Mouse (Mus musculus) stomach, embryonic 15.5 days (tissue): ENCODE measurements around the gene Gale. TPM values are rescaled to one million over a fixed set of nuclear protein-coding genes. Genes with fewer than 3 reads are reported as not detected.

Source experiments
- ATAC-seq: fragments of 200-750 bp; cut with Nextera tagmentation; 2 replicates; pipeline ENCODE4 v1.8.0; 2017; ENCODE audit warnings: low read depth, moderate number of reproducible peaks, moderate TSS enrichment; ENCODE audit not compliant: insufficient read depth, low FRiP score
- H3K27ac ChIP-seq: fragments of 300-500 bp; sonication (generic); 2 replicates; pipeline ENCODE4 v1.5.1; 2015; ENCODE audit warnings: mild to moderate bottlenecking, inconsistent platforms
- H3K27me3 ChIP-seq: fragments of 300-500 bp; sonication (generic); replicated peaks from 2 replicates; pipeline ENCODE4 v1.6.1; 2015; ENCODE audit warnings: inconsistent platforms
- H3K36me3 ChIP-seq: fragments of 300-500 bp; sonication (generic); 2 replicates; pipeline ENCODE4 v1.6.1; 2015; ENCODE audit warnings: inconsistent platforms
- H3K4me1 ChIP-seq: fragments of 300-500 bp; sonication (generic); 2 replicates; pipeline ENCODE4 v1.6.1; 2015; ENCODE audit warnings: inconsistent platforms
- H3K4me2 ChIP-seq: fragments of 300-500 bp; sonication (generic); 2 replicates; pipeline ENCODE4 v1.6.1; 2015; ENCODE audit warnings: mild to moderate bottlenecking, inconsistent platforms
- H3K4me3 ChIP-seq: fragments of 300-500 bp; sonication (generic); replicated peaks from 2 replicates; pipeline ENCODE4 v1.5.1; 2015; ENCODE audit warnings: inconsistent platforms
- H3K9ac ChIP-seq: fragments of 300-500 bp; sonication (generic); 2 replicates; pipeline ENCODE4 v1.6.1; 2015; ENCODE audit warnings: inconsistent platforms
- H3K9me3 ChIP-seq: fragments of 300-500 bp; sonication (generic); 2 replicates; pipeline ENCODE4 v1.6.1; 2016; ENCODE audit warnings: inconsistent platforms
- WGBS: fragments of 180-500 bp; shearing (Covaris S2); methylation state at CpG from one replicate; pipeline ENCODE4 v1.1.7; 2015; 5-methylcytosine and 5-hydroxymethylcytosine counted together
- polyA plus RNA-seq: library from polyadenylated mRNA; unstranded; fragments of >200 nt; fragmentation: Nextera tagmentation; extraction: Ambion mirVana; gene quantifications from 2 replicates; pipeline ENCODE4 v1.2.1, GENCODE M21; 2015

Gale gene
- polyA plus RNA-seq, 1 experiment from 2014 or later, result 90.9 TPM

- H3K27ac ChIP-seq, result no peak overlapping the region
- peaks cover 19% of the 10 kb centered on the region for H3K36me3 ChIP-seq
- ATAC-seq, result no peak
- peaks cover 15% of the 10 kb centered on the region for H3K4me1 ChIP-seq
- H3K9me3 ChIP-seq, result no peaks in the 10 kb centered on the region
- no peak overlapping the region for H3K4me3 ChIP-seq
- H3K9ac ChIP-seq, result no peak overlapping the region
- H3K27me3 ChIP-seq, result no peaks in the 10 kb centered on the region
- WGBS, result 86% methylated on average over 5 of the region's 5 CpGs
- no peak overlapping the region for H3K4me2 ChIP-seq
Observed at GRCm38 (mm10) chr4:135961709-135962108, 1.8 kb upstream of the Gale start.

GRCm38 (mm10) chr4:135962198-135962597 lies 1.3 kb upstream of the Gale start:
- peaks cover 15% of the 10 kb centered on the region for H3K4me1 ChIP-seq
- H3K9ac ChIP-seq, result no peak overlapping the region
- H3K27me3 ChIP-seq, result no peaks in the 10 kb centered on the region
- WGBS, result 87% methylated on average over 7 of the region's 7 CpGs
- H3K27ac ChIP-seq, result no peak overlapping the region
- no peak overlapping the region for H3K4me2 ChIP-seq
- H3K9me3 ChIP-seq, result no peaks in the 10 kb centered on the region
- peaks cover 23% of the 10 kb centered on the region for H3K36me3 ChIP-seq
- no peak for ATAC-seq
- H3K4me3 ChIP-seq, result no peak overlapping the region

DNA sequence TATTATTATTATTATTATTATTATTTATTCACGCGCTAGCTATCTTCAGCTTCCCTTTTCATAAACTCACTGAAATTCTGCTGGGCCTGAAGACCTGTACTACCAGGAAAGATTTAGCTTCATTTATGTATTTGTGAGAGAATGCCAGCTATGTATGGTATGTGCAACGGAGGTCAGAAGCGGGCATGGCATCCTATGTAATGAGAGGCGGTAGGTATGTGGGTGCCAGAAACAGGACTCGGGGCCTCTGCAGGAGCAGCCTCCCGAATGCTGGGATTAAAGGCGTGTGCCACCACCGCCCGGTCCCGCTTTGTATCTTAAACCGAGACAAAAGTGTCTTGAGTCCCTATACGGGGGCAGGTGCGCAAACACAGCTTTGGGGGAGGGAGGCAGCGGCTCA lies 581 bp upstream of the Gale start:
- H3K9ac ChIP-seq, result peak overlapping the region; percentile 78
- H3K4me3 ChIP-seq, result peak overlapping the region; percentile 75
- H3K9me3 ChIP-seq, result no peaks in the 10 kb centered on the region
- peaks cover 15% of the 10 kb centered on the region for H3K4me1 ChIP-seq
- H3K27ac ChIP-seq, result peak overlapping the region; percentile 91
- WGBS, result 6% methylated on average over 15 of the region's 15 CpGs
- peak overlapping the region; percentile 90 for H3K4me2 ChIP-seq
- no peak for ATAC-seq
- H3K36me3 ChIP-seq, result peaks cover 30% of the 10 kb centered on the region
- H3K27me3 ChIP-seq, result no peaks in the 10 kb centered on the region

DNA sequence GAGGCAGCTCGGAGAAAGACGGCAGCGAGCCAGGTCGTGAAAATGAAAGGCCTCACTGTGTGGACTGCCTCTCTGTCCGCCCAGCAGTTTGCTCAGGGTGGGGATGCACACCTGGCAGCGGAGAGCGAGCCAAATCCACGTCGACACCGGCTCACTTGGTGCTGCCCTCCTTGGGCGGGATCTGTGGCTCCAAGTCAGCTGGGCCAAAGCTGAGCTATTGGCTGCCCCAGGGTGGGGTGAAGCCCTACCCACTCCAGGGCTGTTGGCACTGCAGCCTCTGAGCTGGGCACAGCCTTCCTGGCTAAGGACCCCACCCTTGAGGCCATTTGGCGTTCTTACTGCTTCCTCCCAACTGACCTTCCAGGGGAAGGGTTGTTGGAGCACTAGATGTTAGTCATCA lies 899 bp downstream of the Gale start:
- ATAC-seq, result peak; percentile 74
- peak overlapping the region; percentile 90 for H3K4me2 ChIP-seq
- peak overlapping the region; percentile 89 for H3K27ac ChIP-seq
- peaks cover 15% of the 10 kb centered on the region for H3K4me1 ChIP-seq
- WGBS, result under 1% methylated on average over 12 of the region's 12 CpGs
- H3K9me3 ChIP-seq, result no peaks in the 10 kb centered on the region
- peak overlapping the region; percentile 90; the same call in 1 of the 2 replicates for H3K9ac ChIP-seq
- peaks cover 40% of the 10 kb centered on the region for H3K36me3 ChIP-seq
- H3K27me3 ChIP-seq, result no peaks in the 10 kb centered on the region
- peak overlapping the region; percentile 75 for H3K4me3 ChIP-seq

DNA sequence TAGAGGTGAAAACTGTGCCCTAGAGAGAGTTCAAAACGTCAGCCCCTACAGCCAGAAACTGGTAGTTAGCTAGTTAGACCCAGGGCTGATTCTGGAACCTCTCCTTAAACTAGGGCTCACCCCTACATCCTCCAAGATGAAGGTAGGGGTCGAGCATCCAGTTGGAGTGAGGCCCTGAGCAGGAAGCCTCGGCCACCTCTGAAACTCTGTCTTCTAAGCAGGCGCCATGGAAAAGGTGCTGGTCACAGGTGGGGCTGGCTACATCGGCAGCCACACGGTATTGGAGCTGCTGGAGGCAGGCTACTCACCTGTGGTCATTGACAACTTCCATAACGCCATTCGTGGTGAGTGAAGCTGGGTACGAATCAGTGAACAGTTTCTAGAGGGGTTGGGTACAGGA lies 1.6 kb downstream of the Gale start:
- Histone ChIP-seq H3K4me3 (no peak overlapping the region), H3K9me3 (no peaks in the 10 kb centered on the region), H3K4me2 (peak overlapping the region; percentile 90; the same call in 1 of the 2 replicates), H3K9ac (no peak overlapping the region), H3K4me1 (peaks cover 15% of the 10 kb centered on the region), H3K27ac (peak overlapping the region; percentile 89), H3K36me3 (peaks cover 43% of the 10 kb centered on the region), H3K27me3 (no peaks in the 10 kb centered on the region)
- ATAC-seq, result no peak
- WGBS, result 75% methylated on average over 9 of the region's 9 CpGs

GRCm38 (mm10) chr4:135966283-135966682 lies 2.8 kb downstream of the Gale start:
- no peak overlapping the region for H3K4me2 ChIP-seq
- peaks cover 48% of the 10 kb centered on the region for H3K36me3 ChIP-seq
- H3K27me3 ChIP-seq, result no peaks in the 10 kb centered on the region
- H3K4me1 ChIP-seq, result peaks cover 21% of the 10 kb centered on the region
- H3K4me3 ChIP-seq, result no peak overlapping the region
- no peak for ATAC-seq
- H3K9ac ChIP-seq, result no peak overlapping the region
- no peaks in the 10 kb centered on the region for H3K9me3 ChIP-seq
- 93% methylated on average over 16 of the region's 16 CpGs for WGBS
- H3K27ac ChIP-seq, result no peak overlapping the region

DNA sequence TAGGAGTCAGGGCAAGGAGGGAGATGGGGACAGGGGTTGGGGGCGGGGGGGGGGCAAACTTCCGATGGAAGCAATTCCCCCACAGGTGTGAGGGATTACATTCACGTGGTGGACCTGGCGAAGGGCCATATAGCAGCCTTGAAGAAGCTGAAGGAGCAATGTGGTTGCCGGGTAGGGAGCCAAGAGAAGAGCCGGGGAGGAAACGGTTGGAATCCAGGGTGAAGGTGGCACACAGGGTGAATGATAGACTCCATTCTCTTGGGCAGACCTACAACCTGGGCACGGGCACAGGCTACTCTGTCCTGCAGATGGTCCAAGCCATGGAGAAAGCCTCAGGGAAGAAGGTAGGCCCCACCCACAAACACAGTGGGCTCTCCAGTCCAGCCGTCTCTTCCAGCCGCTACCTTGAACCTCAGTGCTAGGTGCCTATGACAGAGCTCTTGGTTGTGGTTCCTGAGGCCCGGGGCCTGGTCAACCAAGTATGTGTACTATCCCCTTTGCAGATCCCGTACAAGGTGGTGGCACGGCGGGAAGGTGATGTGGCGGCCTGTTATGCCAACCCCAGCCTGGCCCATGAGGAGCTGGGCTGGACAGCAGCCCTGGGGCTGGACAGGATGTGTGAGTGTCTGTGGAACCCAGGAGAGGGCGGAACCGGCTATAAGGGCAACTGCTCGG lies 3.7 kb downstream of the Gale start:
- Histone ChIP-seq H3K4me3 (no peak overlapping the region), H3K9me3 (no peaks in the 10 kb centered on the region), H3K4me2 (no peak overlapping the region), H3K4me1 (peaks cover 27% of the 10 kb centered on the region), H3K27me3 (no peaks in the 10 kb centered on the region), H3K27ac (no peak overlapping the region), H3K9ac (no peak overlapping the region), H3K36me3 (peaks cover 48% of the 10 kb centered on the region)
- 87% methylated on average over 18 of the region's 18 CpGs for WGBS
- ATAC-seq, result no peak

DNA sequence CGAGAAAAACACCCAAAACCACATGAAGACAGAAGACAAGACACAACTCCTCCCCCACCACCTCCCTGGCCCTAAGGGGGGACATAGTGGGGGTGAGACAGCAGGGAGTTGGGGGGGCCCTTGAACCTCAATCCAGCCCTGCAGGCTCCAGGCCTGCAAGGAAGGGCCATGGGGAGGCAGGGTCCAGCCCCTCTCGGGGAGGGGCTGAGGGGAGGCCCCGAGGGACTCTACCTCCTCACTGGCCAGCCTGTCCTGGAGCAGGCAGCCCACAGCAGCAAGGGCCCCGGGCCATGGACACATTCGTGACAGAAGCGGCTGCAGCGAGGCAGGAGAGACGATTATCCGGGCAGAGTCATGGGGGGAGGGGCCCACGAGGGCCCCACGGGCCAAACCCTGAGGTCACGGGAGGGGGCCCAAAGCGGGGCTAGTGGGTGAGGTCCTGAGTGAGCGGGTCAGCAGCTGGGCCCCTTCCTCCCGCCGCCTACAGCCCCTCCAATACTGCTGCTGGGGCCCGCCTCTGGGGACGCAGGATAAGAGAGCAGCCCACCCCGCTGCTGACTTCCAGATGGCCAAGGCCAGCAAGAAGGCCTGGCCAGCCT lies 4.8 kb downstream of the Gale start:
- 64% methylated on average over 19 of the region's 19 CpGs for WGBS
- H3K4me3 ChIP-seq, result no peak overlapping the region
- H3K4me2 ChIP-seq, result no peak overlapping the region
- H3K9me3 ChIP-seq, result no peaks in the 10 kb centered on the region
- no peak overlapping the region for H3K27ac ChIP-seq
- peaks cover 48% of the 10 kb centered on the region for H3K36me3 ChIP-seq
- no peak overlapping the region for H3K9ac ChIP-seq
- peaks cover 28% of the 10 kb centered on the region for H3K4me1 ChIP-seq
- ATAC-seq, result no peak
- no peaks in the 10 kb centered on the region for H3K27me3 ChIP-seq

GRCm38 (mm10) chr4:135969070-135969750 lies 5.7 kb downstream of the Gale start:
- Histone ChIP-seq H3K27me3 (no peaks in the 10 kb centered on the region), H3K4me3 (no peak overlapping the region), H3K4me2 (no peak overlapping the region), H3K36me3 (peaks cover 48% of the 10 kb centered on the region), H3K27ac (no peak overlapping the region), H3K9ac (no peak overlapping the region), H3K9me3 (no peaks in the 10 kb centered on the region), H3K4me1 (peaks cover 26% of the 10 kb centered on the region)
- 82% methylated on average over 13 of the region's 13 CpGs for WGBS
- no peak for ATAC-seq

DNA sequence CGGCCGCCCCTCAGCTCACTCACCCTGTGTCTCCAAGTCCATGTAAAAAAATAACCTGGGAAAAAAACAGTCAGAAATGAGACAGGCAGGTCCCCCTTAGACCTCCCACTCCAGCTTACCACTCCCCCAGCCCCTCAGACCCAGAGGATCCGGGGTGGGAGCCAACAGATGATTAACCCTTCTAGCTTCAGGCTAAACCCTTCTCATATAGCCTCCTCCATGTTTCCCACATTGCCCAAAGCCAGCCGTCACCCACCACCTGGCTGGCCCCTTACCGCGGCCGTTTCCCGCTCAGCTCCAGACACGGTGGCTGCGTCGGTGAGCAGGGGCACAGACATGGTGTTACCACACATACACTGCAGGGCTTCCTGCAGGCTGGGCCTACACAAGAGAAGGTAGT lies 7.1 kb downstream of the Gale start:
- no peaks in the 10 kb centered on the region for H3K27me3 ChIP-seq
- no peak for ATAC-seq
- H3K4me1 ChIP-seq, result peaks cover 19% of the 10 kb centered on the region
- H3K9ac ChIP-seq, result no peak overlapping the region
- no peak overlapping the region for H3K4me2 ChIP-seq
- H3K4me3 ChIP-seq, result no peak overlapping the region
- H3K9me3 ChIP-seq, result no peaks in the 10 kb centered on the region
- WGBS, result 90% methylated on average over 11 of the region's 11 CpGs
- H3K36me3 ChIP-seq, result peaks cover 51% of the 10 kb centered on the region
- no peak overlapping the region for H3K27ac ChIP-seq

GRCm38 (mm10) chr4:135971805-135972555 lies 8.5 kb downstream of the Gale start:
- Histone ChIP-seq H3K27ac (peak overlapping the region; percentile 68), H3K27me3 (no peaks in the 10 kb centered on the region), H3K9me3 (no peaks in the 10 kb centered on the region), H3K4me1 (peaks cover 19% of the 10 kb centered on the region), H3K4me3 (peak overlapping the region; percentile 91), H3K4me2 (peak overlapping the region; percentile 82), H3K9ac (peak overlapping the region; percentile 79), H3K36me3 (peaks cover 49% of the 10 kb centered on the region)
- WGBS, result under 1% methylated on average over 35 of the region's 35 CpGs
- ATAC-seq, result peak; percentile 37; the same call in 1 of the 2 replicates
